Mouse (Mus musculus) megakaryocyte, adult 5-6 weeks (primary cell): ENCODE data around the gene Fhit. TPM values are rescaled to one million over a fixed set of nuclear protein-coding genes. Genes with fewer than 3 reads are reported as not detected.

Experiments
- ATAC-seq: 2 replicates; pipeline ENCODE4 v1.8.0; 2016; ENCODE audit warnings: mild to moderate bottlenecking, inconsistent platforms; ENCODE audit not compliant: poor library complexity, severe bottlenecking
- total RNA-seq, 2 experiments: library from RNA; stranded (forward) in 1 of 2; stranded (reverse) in 1 of 2; fragments of 153-499, 151-499 nt in 1 of 2; fragments of 221-1000, 200-1000 nt in 1 of 2; gene quantifications; 2 replicates each; pipeline versions ENCODE4 v1.2.3 to v1.2.4; 2015 to 2017

Gene Fhit
- total RNA-seq, 2 experiments from 2014 or later: 0.66 to 4.4 TPM

DNA sequence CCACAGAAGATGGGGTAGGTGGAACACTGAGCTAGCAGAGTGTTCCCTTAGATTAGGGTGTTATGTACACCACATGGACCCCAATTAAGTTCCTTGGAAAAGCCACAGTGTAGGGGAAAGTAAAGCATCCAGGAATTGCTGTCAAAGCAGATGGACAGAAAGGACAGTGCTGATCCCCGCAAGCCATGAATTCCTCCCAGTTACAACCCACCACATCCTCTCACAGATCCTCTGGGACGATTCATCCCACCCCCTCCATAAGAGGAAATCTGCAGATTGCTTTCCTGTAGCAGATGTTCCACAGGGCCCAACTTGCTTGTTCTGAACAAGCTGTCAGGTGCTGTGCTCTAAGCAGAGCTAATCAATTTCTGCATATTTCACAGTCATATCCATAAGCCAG is 1644.2 kb downstream of the Fhit start:
- no peak for ATAC-seq

DNA sequence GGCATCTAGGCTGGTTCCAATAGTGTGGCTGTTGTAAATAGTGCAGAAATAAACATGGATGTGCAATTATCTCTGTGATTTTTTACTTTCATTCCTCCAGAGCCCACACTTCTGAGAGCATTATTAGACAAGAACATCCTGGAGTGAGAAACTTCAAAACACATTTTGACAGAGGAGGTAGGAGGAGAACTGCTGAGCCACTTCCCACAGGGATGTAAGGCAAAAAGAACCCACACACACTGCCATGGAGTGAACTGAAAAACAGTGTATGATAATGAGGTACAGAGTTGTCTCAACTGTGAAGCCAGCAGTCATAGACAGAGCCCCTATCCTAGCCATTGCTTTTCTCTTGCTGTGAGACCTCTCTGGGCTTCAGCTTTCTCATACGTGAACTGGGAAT is 1652.2 kb downstream of the Fhit start:
- no peak for ATAC-seq

Other genes starting within 250 kb of the Fhit start
- gene Gm3839, start 194.7 kb upstream of the Fhit start, total RNA-seq (2015): 0.45 and 0.75 TPM in 2 replicates
- 0.73 and 0.94 TPM in 2 replicates for gene Gm3839, start 194.7 kb upstream of the Fhit start, total RNA-seq (2017)